Mouse (Mus musculus) embryonic facial prominence, embryonic 10.5 days (tissue): ENCODE results near the gene Sdad1. TPM values are rescaled to one million over a fixed set of nuclear protein-coding genes. Genes with fewer than 3 reads are reported as not detected.

Experiments
- DNase-seq: peaks from one replicate; pipeline ENCODE4 v3.0.0-alpha.2; 2017; ENCODE audit warnings: low spot score
- H3K27ac ChIP-seq: fragments of 300-500 bp; sonication (generic); replicated peaks from 2 replicates; pipeline ENCODE4 v1.5.1; 2016; ENCODE audit warnings: mild to moderate bottlenecking
- H3K27me3 ChIP-seq: fragments of 300-500 bp; sonication (generic); replicated peaks from 2 replicates; pipeline ENCODE4 v1.6.1; 2016; ENCODE audit warnings: low read depth, mild to moderate bottlenecking; ENCODE audit not compliant: poor library complexity, severe bottlenecking
- H3K36me3 ChIP-seq: fragments of 300-500 bp; sonication (generic); replicated peaks from 2 replicates; pipeline ENCODE4 v1.6.1; 2016; ENCODE audit warnings: mild to moderate bottlenecking, moderate library complexity
- H3K4me1 ChIP-seq: fragments of 300-500 bp; sonication (generic); 2 replicates; pipeline ENCODE4 v1.6.1; 2016
- H3K4me3 ChIP-seq: fragments of 300-500 bp; sonication (generic); 2 replicates; pipeline ENCODE4 v1.5.1; 2016; ENCODE audit warnings: mild to moderate bottlenecking, moderate library complexity
- H3K9me3 ChIP-seq: fragments of 300-500 bp; sonication (generic); 2 replicates; pipeline ENCODE4 v1.6.1; 2016; ENCODE audit warnings: mild to moderate bottlenecking
- WGBS: fragments of 180-500 bp; shearing (Covaris S2); methylation state at CpG from one replicate; pipeline ENCODE4 v1.1.7; 2016; 5-methylcytosine and 5-hydroxymethylcytosine counted together
- polyA plus RNA-seq: library from polyadenylated mRNA; unstranded; fragments of >200 nt; fragmentation: Nextera tagmentation; extraction: Ambion mirVana; gene quantifications from 2 replicates; pipeline ENCODE4 v1.2.1, GENCODE M21; 2016

The Sdad1 gene
- polyA plus RNA-seq, 1 experiment from 2014 or later: 53.2 TPM

DNA sequence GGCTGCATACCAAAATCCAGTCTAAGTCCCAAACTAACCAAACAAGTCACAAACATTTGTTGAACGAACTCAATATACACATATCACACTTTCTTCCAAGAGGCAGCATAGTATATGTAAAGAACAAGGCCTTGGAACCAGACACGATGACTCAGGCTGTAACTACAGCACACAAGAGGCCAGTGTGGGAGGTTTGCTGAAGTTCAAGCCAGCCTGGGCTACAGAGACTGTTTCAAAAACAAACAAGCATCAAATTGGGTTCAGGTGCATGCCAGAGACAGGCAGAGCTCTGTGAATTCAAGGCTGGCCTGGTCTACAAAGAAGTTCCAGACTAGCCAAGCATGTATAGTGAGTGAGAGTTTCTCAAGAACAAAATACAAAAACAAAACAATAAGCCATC is 15.8 kb downstream of the Sdad1 start:
- 90% methylated on average over 2 of the region's 2 CpGs for WGBS
- peaks cover 98% of the 10 kb centered on the region for H3K36me3 ChIP-seq
- no peaks in the 10 kb centered on the region for H3K27me3 ChIP-seq

DNA sequence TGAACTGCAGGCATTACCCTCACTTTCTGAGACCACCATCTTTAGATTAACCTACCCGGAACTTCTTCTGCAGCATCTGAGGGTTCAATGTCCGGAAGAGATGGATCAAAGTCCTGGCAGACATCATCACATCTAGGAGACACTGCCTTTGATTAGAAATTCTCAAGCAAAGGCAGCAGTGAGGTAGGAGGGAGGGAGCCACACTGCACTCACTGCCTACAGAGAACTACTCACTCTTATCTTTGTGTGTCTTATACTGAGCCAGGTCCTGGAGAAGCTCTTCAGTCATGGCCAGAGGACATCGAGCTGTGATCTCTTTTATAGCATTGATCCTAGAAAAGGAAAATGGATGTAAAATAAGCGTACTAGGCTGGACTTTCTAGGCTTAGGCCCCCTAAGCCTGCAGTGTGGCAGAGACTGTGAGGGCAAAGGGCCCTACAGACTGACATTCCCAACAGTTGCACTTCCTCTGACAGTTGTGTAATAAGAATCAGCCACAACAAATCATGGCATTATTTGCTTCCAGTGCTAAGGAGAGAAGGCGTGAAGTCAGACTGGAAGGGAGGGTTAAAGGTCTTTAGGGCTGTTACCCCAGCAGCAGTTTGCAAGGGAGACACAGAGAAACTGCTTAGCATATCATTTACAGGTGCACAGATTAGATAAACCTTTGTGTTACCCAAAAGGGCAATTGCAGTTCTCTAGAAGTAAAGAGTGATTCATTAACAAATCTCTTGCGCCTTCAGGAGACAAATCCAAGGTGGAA is 18.4 kb downstream of the Sdad1 start:
- H3K36me3 ChIP-seq: peaks cover 99% of the 10 kb centered on the region
- WGBS: 93% methylated on average over 6 of the region's 6 CpGs

More for the DNA sequence above, 15.8 kb downstream of the Sdad1 start:
- no peak for DNase-seq
- H3K4me3 ChIP-seq: no peak overlapping the region
- H3K4me1 ChIP-seq: no peaks in the 10 kb centered on the region
- H3K9me3 ChIP-seq: no peaks in the 10 kb centered on the region
- H3K27ac ChIP-seq: no peak overlapping the region

DNA sequence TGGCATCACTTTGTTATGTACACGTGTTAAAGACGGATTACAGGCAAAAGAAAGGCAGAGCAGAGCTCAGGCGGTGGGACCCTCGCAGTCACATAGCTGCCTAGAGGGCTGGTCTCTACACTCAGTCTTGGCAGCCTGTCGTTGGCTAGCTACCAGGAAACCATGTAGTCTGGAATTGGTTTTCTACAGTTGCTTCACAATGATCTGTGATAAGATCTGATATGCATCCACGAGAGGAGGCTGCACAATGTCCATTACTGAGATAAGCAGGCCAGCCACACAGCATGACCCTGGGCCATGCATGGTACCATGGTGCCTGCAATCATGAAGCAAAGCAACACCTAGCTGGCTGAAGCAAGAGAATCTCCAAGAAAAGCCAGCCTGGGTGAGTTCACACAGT is 22.4 kb downstream of the Sdad1 start:
- Histone ChIP-seq H3K9me3 (no peaks in the 10 kb centered on the region), H3K36me3 (peaks cover 78% of the 10 kb centered on the region), H3K27ac (no peak overlapping the region), H3K4me1 (no peaks in the 10 kb centered on the region), H3K4me3 (no peak overlapping the region), H3K27me3 (no peaks in the 10 kb centered on the region)
- WGBS: 86% methylated on average over 6 of the region's 6 CpGs
- no peak for DNase-seq

More for the DNA sequence above, 18.4 kb downstream of the Sdad1 start:
- DNase-seq: no peak
- H3K9me3 ChIP-seq: no peaks in the 10 kb centered on the region
- no peaks in the 10 kb centered on the region for H3K4me1 ChIP-seq
- no peaks in the 10 kb centered on the region for H3K27me3 ChIP-seq
- no peak overlapping the region for H3K27ac ChIP-seq
- H3K4me3 ChIP-seq: no peak overlapping the region

DNA sequence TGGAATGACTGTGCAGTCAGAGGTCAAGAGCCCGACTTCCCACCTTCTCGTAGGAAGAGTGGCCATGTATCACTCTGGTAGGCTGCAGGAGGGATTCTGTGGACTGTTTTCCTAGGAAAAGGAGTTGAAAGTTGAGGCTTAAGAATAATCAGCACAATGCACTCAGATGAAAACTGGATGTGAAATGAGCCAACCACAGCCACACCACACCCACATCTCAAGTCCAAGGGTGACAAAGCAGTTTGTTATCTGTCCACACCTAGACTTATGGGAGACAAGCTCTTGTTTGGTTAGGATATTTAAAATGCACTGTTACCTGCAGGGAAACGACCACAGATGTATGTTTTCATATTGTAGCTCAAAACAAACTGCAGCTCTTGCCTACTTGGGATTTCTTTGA is 27.2 kb downstream of the Sdad1 start:
- DNase-seq: no peak
- Histone ChIP-seq H3K36me3 (peaks cover 31% of the 10 kb centered on the region), H3K27me3 (no peaks in the 10 kb centered on the region), H3K4me3 (no peak overlapping the region), H3K4me1 (peaks cover 8% of the 10 kb centered on the region), H3K9me3 (no peaks in the 10 kb centered on the region), H3K27ac (no peak overlapping the region)
- WGBS: 75% methylated on average over 3 of the region's 3 CpGs

DNA sequence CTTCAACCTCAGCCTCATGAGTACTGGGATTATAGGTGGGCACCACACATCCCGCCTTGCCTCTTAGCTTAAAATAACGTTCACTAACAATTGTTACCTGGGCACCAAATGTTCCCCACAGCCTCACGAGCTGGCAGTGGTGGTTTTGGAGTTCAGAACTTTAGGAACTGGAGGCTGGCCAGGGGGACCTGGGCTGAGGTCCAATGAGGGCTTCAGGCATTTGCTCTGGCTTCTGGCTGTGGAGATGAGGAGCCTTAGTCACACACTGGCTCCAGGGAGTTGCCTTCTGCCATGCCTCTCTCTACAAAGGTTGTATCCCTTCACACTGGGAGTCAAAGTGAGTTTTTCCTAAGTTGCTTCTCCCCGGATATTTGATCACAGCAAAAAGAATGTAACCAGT is 27.7 kb downstream of the Sdad1 start:
- Histone ChIP-seq H3K27me3 (peaks cover under 1% of the 10 kb centered on the region; the same call in 1 of the 2 replicates), H3K4me1 (peaks cover 13% of the 10 kb centered on the region), H3K9me3 (no peaks in the 10 kb centered on the region), H3K36me3 (peaks cover 26% of the 10 kb centered on the region), H3K27ac (no peak overlapping the region), H3K4me3 (no peak overlapping the region)
- no peak for DNase-seq
- 84% methylated on average over 4 of the region's 4 CpGs for WGBS

DNA sequence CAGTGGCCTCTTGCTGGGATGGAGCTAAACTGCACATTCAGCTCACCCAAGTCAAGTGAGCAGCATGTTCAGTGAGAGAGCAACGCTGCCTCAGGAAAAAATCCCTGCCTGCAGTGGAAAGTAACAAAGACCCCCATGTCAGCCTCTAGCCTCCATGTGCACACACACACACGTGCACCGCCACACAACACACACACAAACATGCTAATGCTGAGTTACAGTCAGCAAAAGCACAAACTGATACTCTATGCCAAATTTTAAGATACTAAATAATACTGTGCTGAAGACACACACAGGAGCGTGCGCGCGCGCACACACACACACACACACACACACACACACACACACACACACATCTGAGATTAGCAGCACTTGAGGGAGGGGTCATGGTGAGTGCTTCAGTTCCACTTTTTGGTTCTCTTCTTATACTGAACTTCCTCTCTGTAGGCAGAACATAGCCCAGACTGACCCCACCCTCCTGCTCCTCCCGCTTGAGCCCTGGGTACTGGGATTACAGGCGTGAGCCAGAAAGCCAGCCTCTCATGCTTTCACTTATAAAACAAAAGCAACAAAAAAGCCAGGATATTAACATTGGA is 31.2 kb downstream of the Sdad1 start:
- peaks cover 28% of the 10 kb centered on the region for H3K27me3 ChIP-seq
- no peaks in the 10 kb centered on the region for H3K36me3 ChIP-seq
- no peak overlapping the region for H3K4me3 ChIP-seq
- H3K27ac ChIP-seq: no peak overlapping the region
- WGBS: 86% methylated on average over 10 of the region's 10 CpGs
- H3K9me3 ChIP-seq: no peaks in the 10 kb centered on the region
- DNase-seq: no peak
- peaks cover 14% of the 10 kb centered on the region for H3K4me1 ChIP-seq

DNA sequence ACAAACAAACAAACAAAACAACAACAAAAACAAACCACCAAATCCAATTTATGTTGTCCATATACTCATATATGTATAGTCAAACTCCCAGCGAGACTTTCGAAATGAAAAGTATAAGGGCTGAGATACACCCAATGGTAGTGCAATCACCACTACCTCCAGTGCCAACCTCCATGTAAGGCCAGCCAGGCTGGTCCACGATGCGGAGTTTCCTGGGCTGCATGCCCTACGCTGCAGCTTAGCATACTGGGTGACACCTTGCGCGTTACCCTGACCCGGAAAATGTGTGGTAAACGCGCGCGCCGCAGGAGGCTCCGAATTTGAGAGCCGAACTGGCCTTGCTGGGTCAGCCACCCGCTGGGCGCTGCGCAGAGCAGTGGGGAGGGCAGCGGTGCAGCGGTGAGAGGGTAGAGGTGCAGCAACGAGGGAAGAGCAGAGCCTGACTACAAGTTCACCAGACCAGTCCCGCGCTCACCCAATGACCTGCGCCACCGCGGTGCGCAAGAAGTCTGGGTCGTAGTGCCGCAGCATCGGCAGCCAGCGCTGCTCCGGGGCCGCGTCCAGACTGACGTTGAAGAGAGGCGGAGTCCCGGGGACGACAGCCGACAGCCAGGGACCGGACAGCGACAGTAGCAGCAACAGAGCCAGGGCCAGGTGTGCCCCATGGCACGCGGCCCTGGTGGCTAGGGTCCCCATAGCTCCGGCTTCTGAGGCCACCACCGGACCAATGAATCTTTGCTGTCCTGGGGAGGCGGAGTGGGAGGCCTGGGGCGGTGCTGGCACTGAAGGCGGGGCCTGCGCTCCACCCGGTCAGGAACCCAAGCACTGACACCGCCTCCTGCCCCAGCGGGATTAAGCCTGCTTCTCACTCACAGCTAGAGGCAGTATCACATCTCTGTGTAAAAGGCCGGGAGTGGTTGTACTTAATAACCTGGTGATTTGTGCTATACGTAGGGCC is 32.6 kb downstream of the Sdad1 start, which contains the start of gene Naaa:
TSS of gene Naaa (minus strand) at position 734 of the 958 bp plus-strand sequence.
- Histone ChIP-seq H3K27me3 (peaks cover 28% of the 10 kb centered on the region), H3K9me3 (no peaks in the 10 kb centered on the region), H3K4me3 (peak within 1 kb of the TSS; percentile 79), H3K36me3 (no peaks in the 10 kb centered on the region), H3K27ac (peak within 1 kb of the TSS; percentile 65), H3K4me1 (peaks cover 14% of the 10 kb centered on the region)
- WGBS: 3% methylated on average over 54 of the region's 54 CpGs
- peak; percentile 83 for DNase-seq

DNA sequence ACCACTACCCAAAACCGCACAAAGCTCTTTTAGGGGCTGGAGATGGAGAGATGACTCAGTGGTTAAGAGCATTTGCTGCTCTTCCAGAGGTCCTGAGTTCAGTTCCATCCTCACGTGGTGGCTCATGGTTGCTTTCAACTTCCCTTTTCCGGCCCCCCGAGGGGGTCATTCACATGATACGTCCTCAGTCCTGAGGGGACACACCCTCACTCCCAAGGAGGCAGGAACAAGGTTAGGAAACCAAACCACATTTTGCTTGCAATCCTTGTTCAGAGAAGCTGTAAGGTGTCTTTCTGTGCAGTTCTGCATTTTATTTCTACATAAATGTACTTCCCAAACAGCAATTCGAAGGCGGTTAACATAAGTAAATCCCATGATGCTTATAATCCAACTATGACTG is 39.8 kb downstream of the Sdad1 start:
- H3K4me3 ChIP-seq: no peak overlapping the region
- no peak for DNase-seq
- no peaks in the 10 kb centered on the region for H3K4me1 ChIP-seq
- H3K27ac ChIP-seq: no peak overlapping the region
- H3K27me3 ChIP-seq: 0 out of 2 replicates have a peak, but pooled peaks cover 9% of the 10 kb centered on the region
- 84% methylated on average over 7 of the region's 7 CpGs for WGBS
- H3K9me3 ChIP-seq: no peaks in the 10 kb centered on the region
- H3K36me3 ChIP-seq: no peaks in the 10 kb centered on the region

DNA sequence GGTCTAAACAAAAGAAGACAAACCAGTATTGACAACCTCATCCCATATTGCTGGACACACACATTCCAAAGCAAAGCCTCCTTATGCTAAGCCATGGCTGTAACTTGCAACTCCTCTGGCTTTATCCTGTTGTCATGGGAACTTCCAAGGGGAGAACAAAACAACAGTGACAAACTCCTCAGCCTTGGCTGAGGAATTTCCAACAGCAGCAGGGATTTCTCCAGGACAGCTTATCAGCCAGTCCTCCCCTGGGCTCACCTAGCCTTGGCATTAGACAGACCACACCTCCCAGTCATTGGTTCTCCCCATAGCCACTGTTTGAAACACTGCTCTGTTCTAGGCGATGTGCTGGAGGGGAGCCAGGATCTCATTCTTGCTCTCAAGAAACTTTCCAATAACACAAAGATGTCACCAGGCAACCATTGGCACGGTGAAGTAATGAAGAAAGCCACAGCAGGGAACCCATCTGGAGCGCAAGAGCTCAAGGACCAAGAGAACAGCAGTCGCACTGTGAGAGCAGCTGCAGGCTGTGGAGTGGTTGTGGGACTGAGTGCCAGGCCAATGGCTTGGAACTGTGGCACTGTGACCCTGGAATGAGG is 46.4 kb downstream of the Sdad1 start:
- no peak overlapping the region; the same call in 1 of the 2 replicates for H3K27ac ChIP-seq
- H3K27me3 ChIP-seq: peaks cover 18% of the 10 kb centered on the region
- no peak for DNase-seq
- H3K4me3 ChIP-seq: no peak overlapping the region
- H3K9me3 ChIP-seq: no peaks in the 10 kb centered on the region
- H3K4me1 ChIP-seq: peaks cover 8% of the 10 kb centered on the region; the same call in 1 of the 2 replicates
- 27% methylated on average over 4 of the region's 4 CpGs for WGBS
- H3K36me3 ChIP-seq: no peaks in the 10 kb centered on the region

DNA sequence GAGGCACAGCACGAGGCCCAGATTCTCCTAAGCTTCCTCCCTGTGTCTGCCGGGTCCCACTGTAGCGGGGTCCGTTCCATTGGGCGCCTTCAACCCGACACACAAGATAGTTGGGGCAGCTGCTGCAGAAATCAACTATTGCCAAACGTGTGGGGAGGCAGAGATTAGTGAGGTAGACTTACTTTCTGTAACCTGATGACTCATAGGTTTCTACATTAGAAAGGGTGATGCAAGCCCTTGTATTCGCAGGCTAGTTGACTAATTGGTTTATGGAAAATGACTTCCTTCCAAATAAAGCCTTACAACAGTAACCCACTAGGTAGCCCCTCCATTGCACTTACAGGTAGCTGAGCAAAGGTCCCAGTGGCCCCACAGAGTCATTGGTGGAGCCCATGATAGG is 47.6 kb downstream of the Sdad1 start:
- DNase-seq: no peak
- H3K27me3 ChIP-seq: peaks cover 23% of the 10 kb centered on the region
- no peaks in the 10 kb centered on the region for H3K36me3 ChIP-seq
- 90% methylated on average over 8 of the region's 8 CpGs for WGBS
- H3K9me3 ChIP-seq: no peaks in the 10 kb centered on the region
- H3K27ac ChIP-seq: no peak overlapping the region
- no peak overlapping the region for H3K4me3 ChIP-seq
- H3K4me1 ChIP-seq: peaks cover 8% of the 10 kb centered on the region; the same call in 1 of the 2 replicates

DNA sequence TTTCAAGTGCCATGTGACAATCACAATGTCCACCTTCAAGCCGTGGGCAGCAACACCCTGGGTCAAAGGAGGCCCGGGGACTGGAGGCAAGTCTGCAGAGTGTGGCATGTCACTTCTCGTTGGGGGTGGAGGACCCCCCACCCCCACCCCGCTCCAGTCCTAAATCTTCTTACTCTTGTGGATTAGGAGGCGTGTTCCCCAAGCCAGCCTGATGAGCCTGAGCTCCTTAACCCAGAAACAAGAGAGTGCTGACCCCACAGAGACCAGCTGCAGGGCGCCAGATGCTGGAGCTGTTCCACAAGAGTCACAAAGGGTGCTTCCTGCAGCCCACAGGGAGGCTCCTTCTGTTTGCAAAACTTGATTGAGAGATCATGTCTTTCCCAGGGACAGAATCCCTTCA is 54.1 kb downstream of the Sdad1 start, which contains the start of gene Ppef2:
TSS of gene Ppef2 (minus strand) at position 61 of the 400 bp plus-strand sequence.
- Histone ChIP-seq H3K4me3 (no peak within 1 kb of the TSS), H3K27me3 (peaks cover 50% of the 10 kb centered on the region), H3K36me3 (no peaks in the 10 kb centered on the region), H3K27ac (peak within 1 kb of the TSS; percentile 24), H3K9me3 (no peaks in the 10 kb centered on the region), H3K4me1 (peaks cover 27% of the 10 kb centered on the region)
- 8% methylated on average over 6 of the region's 6 CpGs for WGBS
- DNase-seq: peak; percentile 29

DNA sequence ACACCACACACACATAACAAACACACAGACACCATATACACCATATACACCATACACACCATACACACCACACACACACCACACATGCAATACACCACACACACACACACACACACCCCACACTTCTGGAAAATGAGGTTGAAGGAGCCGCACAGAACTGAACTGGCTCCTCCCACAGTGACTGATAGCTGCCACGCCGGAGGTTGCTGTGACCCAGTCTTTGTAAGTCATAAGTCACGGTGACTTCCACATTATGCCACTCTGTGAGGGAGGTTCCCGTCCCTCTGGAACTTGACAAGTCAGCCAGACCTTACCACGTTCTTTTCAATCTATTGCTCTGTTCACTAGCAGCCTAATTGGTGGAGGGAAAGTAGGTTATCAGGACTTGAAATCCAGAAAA is 55.8 kb downstream of the Sdad1 start:
- H3K27ac ChIP-seq: no peak overlapping the region
- H3K36me3 ChIP-seq: no peaks in the 10 kb centered on the region
- no peak overlapping the region for H3K4me3 ChIP-seq
- H3K9me3 ChIP-seq: 0 out of 2 replicates have a peak, but pooled peaks cover 6% of the 10 kb centered on the region
- peaks cover 37% of the 10 kb centered on the region for H3K27me3 ChIP-seq
- DNase-seq: no peak
- peaks cover 24% of the 10 kb centered on the region for H3K4me1 ChIP-seq
- 82% methylated on average over 6 of the region's 6 CpGs for WGBS
